Mouse (Mus musculus) spleen, adult 2 months (tissue): ENCODE data around the gene Plpp6. TPM values are rescaled to one million over a fixed set of nuclear protein-coding genes. Genes with fewer than 3 reads are reported as not detected.

Experiments
- DNase-seq, 2 experiments: peaks; one replicate each; pipeline versions ENCODE4 v3.0.0 to v3.0.0-alpha.2; 2012 to 2021; ENCODE audit warnings: low spot score in 2 of 2, low read depth in 1 of 2
- H3K27ac ChIP-seq: fragments of 200-500 bp; 2 replicates; pipeline ENCODE4 v1.5.1; 2012; ENCODE audit warnings: low read length, inconsistent platforms; ENCODE audit not compliant: insufficient read depth
- H3K27me3 ChIP-seq: fragments of 200-500 bp; 2 replicates; pipeline ENCODE4 v1.6.1; 2012; ENCODE audit warnings: mild to moderate bottlenecking, moderate library complexity, low read length, inconsistent platforms; ENCODE audit not compliant: control insufficient read depth, insufficient read depth
- H3K36me3 ChIP-seq: fragments of 200-500 bp; 2 replicates; pipeline ENCODE4 v1.6.1; 2012; ENCODE audit warnings: mild to moderate bottlenecking, low read length, inconsistent platforms; ENCODE audit not compliant: control insufficient read depth, insufficient read depth
- H3K4me1 ChIP-seq: fragments of 200-500 bp; 2 replicates; pipeline ENCODE4 v1.6.1; 2011; ENCODE audit warnings: inconsistent platforms; ENCODE audit not compliant: control insufficient read depth, insufficient read depth, insufficient read length
- H3K4me3 ChIP-seq: fragments of 200-500 bp; 2 replicates; pipeline ENCODE4 v1.5.1; 2011; ENCODE audit warnings: mild to moderate bottlenecking, inconsistent platforms; ENCODE audit not compliant: insufficient read depth, insufficient read length; ENCODE audit errors: extremely low read depth
- CTCF ChIP-seq: fragments of 200-500 bp; IDR thresholded peaks from 2 replicates; pipeline ENCODE4 v1.5.1; 2011; ENCODE audit warnings: mild to moderate bottlenecking, inconsistent platforms; ENCODE audit not compliant: insufficient read depth, insufficient read length, insufficient replicate concordance; ENCODE audit errors: extremely low read depth
- POLR2A ChIP-seq: fragments of 200-500 bp; IDR thresholded peaks from 2 replicates; pipeline ENCODE4 v1.6.1; 2011; ENCODE audit warnings: low read depth, low read length, inconsistent platforms
- WGBS: fragments of 180-500 bp; shearing (Covaris S2); methylation state at CpG from one replicate; pipeline ENCODE4 v1.1.7; 2018; 5-methylcytosine and 5-hydroxymethylcytosine counted together
- polyA plus RNA-seq: library from polyadenylated mRNA; depleted of rRNA; stranded (reverse); fragments of >200 nt; gene quantifications from 2 replicates; pipeline ENCODE4 v1.2.3, GENCODE M21; 2012; rRNA removed

Gene Plpp6
- polyA plus RNA-seq, 1 experiment: 6.6 TPM

GRCm38 (mm10) chr19:29014466-29015055, 50.8 kb downstream of the Plpp6 start:
- Histone ChIP-seq H3K4me1 (no peaks in the 10 kb centered on the region), H3K27me3 (no peaks in the 10 kb centered on the region), H3K36me3 (peaks cover 23% of the 10 kb centered on the region), H3K27ac (no peak overlapping the region), H3K4me3 (no peak overlapping the region)
- DNase-seq: no peak
- no peak for TF ChIP-seq POLR2A
- no peak for TF ChIP-seq CTCF
- 87% methylated on average over 5 of the region's 5 CpGs for WGBS

GRCm38 (mm10) chr19:29015410-29016203, 51.9 kb downstream of the Plpp6 start:
- no peak overlapping the region for H3K27ac ChIP-seq
- no peak overlapping the region for H3K4me3 ChIP-seq
- 74% methylated on average over 8 of the region's 8 CpGs for WGBS
- no peak for DNase-seq
- TF ChIP-seq POLR2A: no peak
- no peak for TF ChIP-seq CTCF
- no peaks in the 10 kb centered on the region for H3K4me1 ChIP-seq
- peaks cover 25% of the 10 kb centered on the region for H3K36me3 ChIP-seq
- no peaks in the 10 kb centered on the region for H3K27me3 ChIP-seq

GRCm38 (mm10) chr19:29016204-29016765, 52.5 kb downstream of the Plpp6 start:
- H3K36me3 ChIP-seq: peaks cover 29% of the 10 kb centered on the region
- H3K4me1 ChIP-seq: no peaks in the 10 kb centered on the region
- no peak for TF ChIP-seq POLR2A
- H3K27ac ChIP-seq: no peak overlapping the region
- H3K27me3 ChIP-seq: no peaks in the 10 kb centered on the region
- 93% methylated on average over 5 of the region's 5 CpGs for WGBS
- H3K4me3 ChIP-seq: no peak overlapping the region
- DNase-seq: no peak

Other genes starting within 250 kb of the Plpp6 start
- gene Slc1a1, start 128.9 kb upstream of the Plpp6 start, polyA plus RNA-seq: 0.12 and 0.18 TPM in 2 replicates
- gene 4430402I18Rik, start 3.8 kb downstream of the Plpp6 start, polyA plus RNA-seq: 0.09 TPM in 1 of 2 replicates, not detected in the other
- gene Cdc37l1, start 26.4 kb downstream of the Plpp6 start, polyA plus RNA-seq: 6.6 and 7.3 TPM in 2 replicates
- gene Ak3, start 84.0 kb downstream of the Plpp6 start, polyA plus RNA-seq: 18.4 and 23.7 TPM in 2 replicates
- 12.7 and 16.0 TPM in 2 replicates for gene Rcl1, start 137.4 kb downstream of the Plpp6 start, polyA plus RNA-seq